Mouse (Mus musculus) kidney, adult 18-20 months (tissue): ENCODE data around the gene Gramd1b.
A peak's percentile ranks its signal among the peaks of the same experiment; 100 is the strongest.

Experiments
- DNase-seq: peaks from one replicate; pipeline ENCODE4 v3.0.0; 2021

Gene Gramd1b

DNA sequence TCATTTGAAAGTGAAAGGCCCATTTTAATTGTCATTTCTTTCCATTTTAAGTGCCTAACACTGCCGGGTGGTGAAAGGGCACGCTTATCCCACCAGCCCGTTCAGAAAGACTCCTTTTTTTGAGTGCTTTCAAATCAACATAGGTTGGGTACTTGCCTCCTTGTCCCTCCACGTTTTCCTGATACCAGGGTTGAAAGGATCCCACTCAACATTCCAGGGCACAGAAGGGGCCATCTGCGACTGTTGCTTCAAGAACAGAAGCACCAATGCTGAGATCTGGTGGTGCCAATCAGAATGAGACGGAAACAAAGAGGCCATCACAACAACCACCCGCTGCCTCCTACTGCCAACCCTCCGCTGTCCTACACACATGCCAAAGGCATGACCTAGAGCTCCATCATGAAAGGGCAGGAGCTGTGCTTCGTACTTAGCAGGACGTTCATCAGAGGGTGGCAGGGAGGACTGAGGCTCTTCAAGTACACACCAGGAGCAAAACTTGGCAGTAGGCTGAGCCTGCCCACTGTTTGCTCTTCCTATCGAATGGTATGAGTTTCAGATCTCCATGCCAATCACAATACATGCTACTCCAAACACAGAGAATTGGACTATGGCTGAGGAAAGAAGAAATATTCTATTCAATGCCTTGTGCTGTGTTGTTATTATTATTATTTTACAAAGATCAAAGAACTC lies 108.7 kb downstream of the Gramd1b start:
- no peak for DNase-seq

DNA sequence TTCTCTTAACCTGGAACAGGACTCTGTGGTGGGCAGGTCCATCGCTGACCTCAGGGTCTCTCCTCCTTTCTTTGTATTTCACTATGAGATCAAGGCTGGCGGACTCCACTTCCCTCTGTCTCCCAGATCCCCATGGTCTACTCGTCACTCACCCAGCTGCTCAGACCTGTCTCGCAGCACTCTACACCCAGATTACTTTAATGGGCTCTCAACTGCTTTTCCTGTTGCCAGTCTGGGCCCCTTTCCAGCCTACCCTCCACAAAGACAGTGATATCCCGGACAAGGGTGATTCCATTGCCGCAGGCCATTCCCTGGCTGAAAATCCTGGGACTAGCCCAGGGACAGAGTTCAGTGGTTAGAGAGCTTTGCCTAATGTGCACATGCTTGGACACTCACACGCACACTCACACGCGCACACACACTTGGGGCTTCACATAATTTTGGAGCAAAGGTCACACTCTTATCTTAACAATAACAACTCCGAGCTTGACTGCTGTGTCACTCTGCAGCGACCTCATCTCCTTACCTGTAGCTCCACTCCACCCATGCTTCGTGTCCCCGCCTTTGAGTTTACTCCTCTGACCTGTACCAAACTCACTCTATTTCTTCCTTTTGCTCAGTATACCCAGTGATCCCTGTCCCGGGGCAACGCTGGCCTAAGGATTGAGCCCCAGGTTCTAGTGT lies 110.4 kb downstream of the Gramd1b start:
- DNase-seq: no peak

DNA sequence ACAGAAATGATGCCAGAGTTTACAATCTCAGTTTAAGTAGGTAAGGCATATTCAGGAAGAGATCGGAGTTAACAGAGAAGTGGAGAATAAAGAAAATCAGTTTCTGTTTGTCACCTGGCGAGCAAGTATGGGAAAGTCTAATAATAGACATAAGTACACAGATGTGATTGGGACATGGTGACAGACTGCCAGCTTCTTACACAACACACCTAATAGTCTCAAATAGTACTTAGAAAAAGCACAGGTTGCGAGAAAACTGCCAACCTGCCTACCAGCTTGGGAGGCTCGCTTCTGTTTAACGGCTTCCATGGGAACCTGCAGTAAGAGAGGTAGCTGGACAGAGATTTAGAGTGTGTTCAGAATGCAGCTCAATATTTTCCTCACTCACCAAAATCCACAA lies 112.4 kb downstream of the Gramd1b start:
- no peak for DNase-seq

DNA sequence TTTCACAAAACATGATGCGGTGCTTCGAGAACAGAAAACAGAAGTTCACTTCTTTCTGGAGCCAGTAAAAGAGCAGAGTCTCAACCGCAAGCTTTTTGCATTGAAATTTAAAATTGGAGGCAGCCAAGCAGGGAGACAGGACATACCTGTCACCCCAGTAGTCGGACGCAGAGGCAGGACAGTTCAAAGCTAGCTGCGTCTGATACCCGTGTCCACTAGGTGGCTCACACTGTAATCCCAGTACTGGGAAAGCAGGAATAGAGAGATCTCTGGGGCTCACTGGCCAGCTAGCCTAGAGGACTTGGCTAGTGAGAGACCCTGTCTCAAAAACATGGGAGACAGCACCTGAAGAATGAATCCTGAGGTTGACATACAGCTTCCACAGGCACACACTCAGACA lies 115.0 kb downstream of the Gramd1b start:
- DNase-seq: no peak

DNA sequence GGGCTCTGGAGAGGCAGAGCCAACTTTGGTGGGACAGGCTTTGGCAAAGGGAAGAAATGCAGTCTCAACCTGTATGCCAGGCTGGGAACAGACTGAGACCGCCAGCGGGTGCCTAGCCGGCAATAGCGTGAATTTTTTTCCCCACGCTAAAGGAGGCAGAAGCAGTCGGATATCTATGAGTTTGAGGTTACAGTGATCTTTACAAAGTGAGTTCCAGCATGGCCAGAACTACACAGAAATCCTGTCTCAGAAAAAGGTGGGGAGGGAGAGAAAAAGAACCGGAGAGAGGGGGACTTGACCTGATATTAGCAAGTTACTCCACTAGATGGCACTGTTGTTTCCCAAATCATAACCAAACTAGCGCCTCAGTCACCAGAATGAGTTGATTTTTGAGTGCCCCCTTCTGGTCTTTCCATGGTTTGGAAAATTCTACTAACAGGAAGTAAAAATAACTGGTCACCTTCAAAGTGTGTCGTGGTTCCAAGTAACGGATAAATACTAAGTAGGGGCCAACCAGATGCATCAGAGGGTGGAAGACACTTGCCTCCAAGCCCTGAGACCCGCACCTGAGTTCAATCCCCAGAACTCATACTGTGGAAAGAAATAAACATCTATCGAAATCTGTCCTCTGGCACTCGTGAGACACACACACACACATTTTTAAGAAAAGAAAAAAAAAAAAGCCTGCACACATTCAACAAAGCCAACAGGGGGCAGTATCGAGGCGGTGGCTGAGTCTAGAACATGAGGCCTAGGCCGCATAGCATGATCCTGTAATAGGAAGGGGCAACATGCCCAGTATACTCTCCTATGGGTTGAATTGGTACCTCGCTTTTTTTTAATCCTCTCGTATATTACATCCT lies 116.0 kb downstream of the Gramd1b start:
- peak; percentile 32 for DNase-seq

DNA sequence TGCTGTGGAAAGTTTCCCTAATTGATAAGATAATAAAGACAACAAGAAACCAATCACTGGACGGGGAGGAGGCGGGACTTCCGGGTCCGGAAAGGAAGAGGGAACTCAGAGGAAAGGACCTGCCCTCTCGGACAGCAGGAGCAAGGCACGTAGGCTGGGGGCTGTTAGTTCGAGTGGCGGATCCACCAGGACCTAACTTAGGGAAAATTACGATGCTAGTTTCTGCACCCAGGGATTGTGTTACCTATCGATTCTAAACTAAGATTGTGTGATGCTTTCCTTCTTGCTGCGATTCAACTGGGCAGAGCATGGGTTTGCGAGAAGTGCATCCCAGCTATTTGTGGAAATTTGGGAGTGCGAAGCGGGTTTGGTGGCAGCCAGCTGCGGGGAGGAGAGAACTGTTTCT lies 116.7 kb downstream of the Gramd1b start:
- peak; percentile 74 for DNase-seq

- no peak for DNase-seq
Measured at GRCm38 (mm10) chr9:40413601-40414000, 117.6 kb downstream of the Gramd1b start.

GRCm38 (mm10) chr9:40412931-40413330 lies 118.3 kb downstream of the Gramd1b start:
- DNase-seq: no peak

- DNase-seq: no peak
Measured at GRCm38 (mm10) chr9:40412246-40412645, 118.9 kb downstream of the Gramd1b start.

GRCm38 (mm10) chr9:40410895-40411294 lies 120.3 kb downstream of the Gramd1b start:
- no peak for DNase-seq

DNA sequence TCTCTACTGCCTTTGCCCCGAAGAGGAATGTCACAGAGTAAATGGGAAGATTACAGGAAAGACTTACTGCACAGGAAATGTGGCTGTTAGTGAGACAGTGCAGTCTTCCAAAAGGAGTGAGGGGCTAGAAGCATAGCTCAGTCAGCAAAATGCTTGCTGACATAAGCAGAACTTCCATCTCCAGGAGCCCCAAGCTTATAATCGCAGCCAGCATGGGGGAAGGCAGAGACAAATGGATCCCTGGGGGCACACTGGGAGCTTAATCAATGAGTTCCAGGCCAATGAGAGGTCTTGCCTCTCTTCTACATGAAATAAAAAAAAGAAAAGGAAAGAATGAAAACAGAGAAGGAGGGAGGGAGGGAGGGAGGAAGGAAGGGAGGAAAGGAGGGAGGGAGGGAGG lies 122.1 kb downstream of the Gramd1b start:
- no peak for DNase-seq

GRCm38 (mm10) chr9:40408415-40408814 lies 122.8 kb downstream of the Gramd1b start:
- no peak for DNase-seq

- DNase-seq: peak; percentile 52
Measured at GRCm38 (mm10) chr9:40407876-40408275, 123.3 kb downstream of the Gramd1b start.

DNA sequence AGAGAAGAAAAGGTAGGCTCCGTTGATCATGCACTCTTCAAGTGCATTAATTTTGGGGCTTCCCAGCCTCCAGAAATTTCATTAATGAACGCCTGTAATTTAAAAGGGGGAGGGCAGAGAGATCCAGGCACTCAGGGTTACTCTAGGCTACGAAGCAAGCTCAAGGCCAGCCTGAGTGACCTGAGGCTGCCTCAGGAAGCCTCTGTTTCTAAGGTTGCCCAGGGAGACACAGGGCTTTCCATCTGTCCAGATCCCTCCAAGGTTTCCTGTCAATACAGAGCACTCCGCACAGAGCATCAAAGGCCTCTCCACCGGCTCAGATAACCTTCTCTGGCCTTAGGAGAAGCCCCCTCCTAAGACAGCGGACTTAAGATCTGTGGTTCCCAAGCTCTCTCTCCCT lies 125.4 kb downstream of the Gramd1b start:
- DNase-seq: no peak

DNA sequence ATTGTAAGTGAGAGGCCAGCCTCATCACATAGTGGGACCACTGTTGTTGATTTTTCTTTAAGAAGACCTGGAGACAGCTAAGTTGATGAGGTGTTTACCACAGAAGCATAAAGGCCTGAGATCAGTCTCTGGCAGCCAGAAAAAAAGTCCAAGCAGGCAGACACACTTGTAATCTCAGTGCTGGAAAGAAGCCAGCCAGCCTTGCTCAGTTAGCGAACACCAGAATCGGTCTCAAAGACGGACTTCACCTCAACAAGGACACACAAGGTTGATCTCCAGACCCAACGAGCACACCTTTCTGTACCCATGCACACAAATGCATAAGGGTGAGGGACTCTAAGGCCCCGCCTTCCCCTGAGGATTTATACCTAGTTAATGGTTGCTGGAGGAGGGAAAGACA lies 125.9 kb downstream of the Gramd1b start:
- peak; percentile 49 for DNase-seq

DNA sequence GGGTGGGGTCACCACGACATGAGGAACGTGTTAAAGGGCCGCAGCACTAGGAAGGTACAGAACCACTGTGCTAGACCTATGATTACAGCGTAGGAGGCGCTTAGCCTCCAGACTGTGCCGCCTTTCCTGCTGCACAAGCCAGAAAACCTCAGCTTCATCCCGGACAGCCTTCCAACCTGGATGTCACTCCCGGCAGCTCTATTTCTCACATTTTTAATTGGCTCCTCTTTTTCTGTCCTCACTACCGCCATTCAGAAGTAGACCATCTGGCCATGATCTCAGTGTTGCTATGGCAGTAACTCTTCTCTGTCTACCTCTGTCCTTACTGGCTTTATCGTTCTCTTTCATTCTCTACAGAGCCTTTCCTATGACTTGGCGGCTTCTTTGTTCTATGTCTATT lies 126.5 kb downstream of the Gramd1b start:
- no peak for DNase-seq

GRCm38 (mm10) chr9:40403750-40404149 lies 127.4 kb downstream of the Gramd1b start:
- no peak for DNase-seq

DNA sequence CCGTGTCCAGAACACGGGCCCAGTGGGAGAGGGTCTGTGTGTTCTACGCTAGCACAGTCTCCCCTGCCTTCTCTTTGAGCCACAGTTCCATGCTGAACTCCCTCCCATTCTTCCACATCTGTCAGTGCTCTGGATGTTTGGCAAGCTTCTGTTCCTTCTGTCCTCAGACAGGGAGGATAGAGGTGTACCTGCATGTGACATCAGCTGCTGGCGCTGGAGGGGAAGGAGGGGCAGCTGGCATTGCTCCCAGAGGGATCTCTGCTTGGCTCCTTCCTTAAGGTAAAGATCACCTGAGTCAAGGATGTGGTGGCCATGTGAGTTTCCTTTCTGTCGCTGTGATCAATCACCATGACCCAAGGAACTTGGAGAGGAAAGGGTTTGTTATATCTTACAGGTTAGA lies 129.4 kb downstream of the Gramd1b start:
- DNase-seq: no peak

GRCm38 (mm10) chr9:40400854-40401253 lies 130.3 kb downstream of the Gramd1b start:
- DNase-seq: no peak

- DNase-seq: no peak
Measured at GRCm38 (mm10) chr9:40400171-40400570, 131.0 kb downstream of the Gramd1b start.

DNA sequence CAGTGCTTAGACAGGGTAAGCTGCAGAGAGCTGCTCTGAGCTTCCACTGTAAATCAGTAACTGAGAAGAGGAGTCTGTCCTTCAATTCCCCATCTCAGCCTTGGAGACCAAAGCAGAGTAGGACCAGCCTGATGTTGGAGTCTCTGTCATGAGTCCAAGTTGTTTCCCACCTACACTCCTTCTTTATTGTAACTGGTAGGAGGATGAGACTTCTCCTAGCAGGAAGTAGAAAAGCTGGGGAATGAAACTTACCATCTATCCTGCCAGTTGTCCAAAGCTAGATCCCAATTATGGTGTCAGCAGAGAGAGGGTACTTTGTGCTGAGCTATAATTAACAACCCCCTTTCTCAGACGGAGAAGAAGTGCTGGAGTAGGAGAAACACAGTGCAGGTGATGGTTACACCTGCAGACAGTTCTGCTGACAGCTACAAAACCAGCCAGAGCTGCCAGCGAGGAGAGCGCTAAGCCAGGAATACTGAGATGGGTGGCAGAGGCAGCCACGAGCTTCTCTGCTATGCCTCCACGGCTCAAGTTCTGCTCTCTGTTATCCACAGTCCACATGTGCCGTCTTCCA lies 131.7 kb downstream of the Gramd1b start:
- no peak for DNase-seq

DNA sequence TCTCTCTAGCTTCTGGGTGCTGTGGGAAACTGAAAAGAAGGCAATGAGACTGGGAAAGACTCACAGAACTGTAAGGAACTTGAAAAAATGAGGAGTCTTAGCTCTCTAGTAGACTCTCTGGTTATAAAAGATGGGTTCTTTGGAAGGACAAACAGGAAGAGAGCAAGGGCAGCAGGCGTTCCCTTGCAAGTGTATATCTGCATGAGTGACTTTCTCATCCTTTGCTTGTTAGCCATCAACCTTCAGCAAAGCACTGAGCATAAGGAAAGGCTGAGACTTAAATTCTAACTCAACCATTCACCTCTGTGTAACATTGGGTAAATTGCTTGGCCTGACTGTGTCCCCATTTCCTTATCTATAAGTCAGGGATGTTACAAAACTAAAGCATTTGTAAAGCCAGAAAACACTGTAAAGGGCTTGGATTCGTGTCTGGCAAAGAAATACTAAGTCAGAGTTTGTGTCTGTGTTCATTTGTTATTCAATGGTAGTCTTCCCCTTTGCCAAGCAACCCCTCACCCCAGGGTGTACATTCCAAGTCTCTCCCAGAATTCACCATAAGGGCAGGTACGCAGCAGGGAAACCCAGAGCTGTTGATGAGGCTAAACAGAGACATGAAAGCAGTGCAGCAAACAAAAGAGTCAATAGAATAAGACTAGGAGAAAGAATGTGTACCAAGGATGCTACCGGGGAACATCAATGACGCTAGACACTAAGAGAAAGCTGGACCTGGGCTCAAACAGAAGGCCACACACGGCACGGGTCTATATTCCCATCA lies 133.5 kb downstream of the Gramd1b start:
- no peak for DNase-seq

- DNase-seq: no peak
Measured at GRCm38 (mm10) chr9:40397036-40397435, 134.1 kb downstream of the Gramd1b start.
